Mouse (Mus musculus): Measurements from ENCODE around the gene Exoc4.

- TF ChIP-seq CTCF (conservative IDR thresholded peaks at IDR 0.05; ENCODE audit: insufficient read depth, insufficient read length, low read depth, low read length) (no peak), POLR2A (IDR thresholded peaks at IDR 0.05; ENCODE audit: low read depth, low read length) (no peak)
These were observed 764.6 kb downstream of the Exoc4 start for GRCm38 (mm10) chr6:34013469-34013868.

All from kidney, adult 2 months (tissue).